Mouse (Mus musculus) spleen, adult 18-20 months (tissue): ENCODE measurements around the gene Ctbp2.

Source experiments
- DNase-seq, 2 experiments: peaks; one replicate each; pipeline ENCODE4 v3.0.0; 2022; ENCODE audit warnings: mixed read lengths in 2 of 2

The Ctbp2 gene

GRCm38 (mm10) chr7:133123999-133124700, at the start of gene Ctbp2:
TSS of gene Ctbp2 (minus strand) at chr7:133124354.
- DNase-seq = peak; percentile 18 to 48

GRCm38 (mm10) chr7:133171403-133172032, 47.4 kb upstream of the Ctbp2 start:
- no peak for DNase-seq

GRCm38 (mm10) chr7:133168928-133169327, 44.8 kb upstream of the Ctbp2 start:
- DNase-seq = no peak

GRCm38 (mm10) chr7:133167903-133168302, 43.7 kb upstream of the Ctbp2 start:
- no peak for DNase-seq

GRCm38 (mm10) chr7:133164770-133165169, 40.6 kb upstream of the Ctbp2 start:
- DNase-seq = no peak

- no peak for DNase-seq
These were observed 38.9 kb upstream of the Ctbp2 start for GRCm38 (mm10) chr7:133163011-133163410.

GRCm38 (mm10) chr7:133162131-133162530, 38.0 kb upstream of the Ctbp2 start:
- DNase-seq = no peak

- no peak for DNase-seq
These were observed 37.4 kb upstream of the Ctbp2 start for GRCm38 (mm10) chr7:133161362-133162080.

- no peak for DNase-seq
These were observed 35.4 kb upstream of the Ctbp2 start for GRCm38 (mm10) chr7:133159519-133159918.

- DNase-seq = no peak
These were observed 31.5 kb upstream of the Ctbp2 start for GRCm38 (mm10) chr7:133155621-133156020.

GRCm38 (mm10) chr7:133154846-133155245, 30.7 kb upstream of the Ctbp2 start:
- no peak for DNase-seq

GRCm38 (mm10) chr7:133139689-133140336, 15.7 kb upstream of the Ctbp2 start:
- DNase-seq = no peak

- no peak for DNase-seq
These were observed 9.4 kb upstream of the Ctbp2 start for GRCm38 (mm10) chr7:133133552-133133951.

GRCm38 (mm10) chr7:133132702-133133101, 8.5 kb upstream of the Ctbp2 start:
- DNase-seq = no peak

- DNase-seq = no peak
These were observed 739 bp upstream of the Ctbp2 start for GRCm38 (mm10) chr7:133124701-133125485.

- DNase-seq = peak in 1 of 2 experiments; percentile 11
These were observed 733 bp downstream of the Ctbp2 start, which contains the start of gene Fgfr2 for GRCm38 (mm10) chr7:133123244-133123998. TSS of gene Fgfr2 (minus strand) at chr7:133123350.

- DNase-seq = peak in 1 of 2 experiments; percentile 5
These were observed 1.5 kb downstream of the Ctbp2 start for GRCm38 (mm10) chr7:133122379-133123243.

GRCm38 (mm10) chr7:133121661-133122378, 2.3 kb downstream of the Ctbp2 start:
- DNase-seq = peak in 1 of 2 experiments; percentile 19

- DNase-seq = no peak
These were observed 3.0 kb downstream of the Ctbp2 start for GRCm38 (mm10) chr7:133121080-133121607.
